Mouse (Mus musculus): ENCODE measurements around the gene Pax6. TPM values are rescaled to one million over a fixed set of nuclear protein-coding genes. Genes with fewer than 3 reads are reported as not detected.

Pax6 gene
- total RNA-seq, 2 experiments from 2014 or later, result not detected

DNA sequence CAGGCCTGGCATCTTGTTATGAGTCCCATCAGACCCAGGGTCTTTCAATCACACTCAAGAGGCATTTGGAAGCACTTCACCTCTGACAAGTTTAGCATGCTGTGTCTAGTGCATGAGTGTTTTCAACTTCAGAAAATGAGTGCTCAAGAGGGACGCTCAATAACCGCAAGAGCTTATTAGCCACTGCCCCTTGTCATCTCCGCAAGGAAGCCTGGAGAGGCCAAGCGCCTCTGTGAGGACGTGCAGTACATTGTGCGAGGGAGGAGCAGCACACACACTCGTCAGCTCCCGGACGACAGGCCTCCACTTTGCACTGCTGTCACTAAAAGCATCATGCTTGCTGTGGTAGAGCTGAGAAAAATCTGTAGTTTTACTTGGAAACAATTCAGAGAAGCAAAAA lies 58.0 kb downstream of the Pax6 start:
- no peak for DNase-seq

DNA sequence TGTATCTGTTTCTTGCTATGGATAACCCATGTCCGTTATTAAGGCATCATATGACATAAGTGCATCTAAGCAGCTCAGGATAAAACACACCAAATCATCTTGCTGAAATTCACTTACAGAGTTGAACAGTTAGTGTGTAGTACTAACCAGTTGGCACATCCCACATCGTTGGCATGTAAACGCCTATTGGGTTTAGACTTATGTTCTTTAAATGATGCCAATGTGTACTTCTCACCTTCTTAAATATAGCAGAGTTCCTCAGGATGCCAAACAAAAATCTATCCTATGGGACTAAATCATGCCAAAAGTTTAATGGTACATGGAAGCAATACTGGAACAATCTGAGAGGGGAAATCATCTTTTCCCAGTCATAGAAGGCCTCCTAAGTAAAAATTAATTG lies 62.0 kb downstream of the Pax6 start:
- no peak for DNase-seq

DNA sequence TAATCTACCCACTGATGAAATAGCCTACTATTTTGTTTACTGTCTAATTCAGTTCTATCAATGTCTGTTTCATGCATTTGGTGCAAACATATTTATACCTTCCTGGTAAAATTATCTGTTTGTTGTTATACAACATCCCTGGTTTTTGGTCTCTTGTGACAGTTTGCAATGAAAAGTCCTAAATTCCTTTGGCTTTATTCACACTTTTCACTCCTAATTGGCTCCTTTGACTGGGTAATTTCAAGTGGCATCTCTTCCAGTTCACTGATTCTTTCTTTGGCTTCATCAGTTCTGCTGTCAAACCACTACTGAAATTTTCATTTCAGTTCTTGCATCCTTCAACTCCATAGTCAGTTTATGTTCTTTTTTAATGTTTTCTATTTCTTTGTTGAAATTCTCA lies 67.5 kb downstream of the Pax6 start:
- DNase-seq, result no peak

DNA sequence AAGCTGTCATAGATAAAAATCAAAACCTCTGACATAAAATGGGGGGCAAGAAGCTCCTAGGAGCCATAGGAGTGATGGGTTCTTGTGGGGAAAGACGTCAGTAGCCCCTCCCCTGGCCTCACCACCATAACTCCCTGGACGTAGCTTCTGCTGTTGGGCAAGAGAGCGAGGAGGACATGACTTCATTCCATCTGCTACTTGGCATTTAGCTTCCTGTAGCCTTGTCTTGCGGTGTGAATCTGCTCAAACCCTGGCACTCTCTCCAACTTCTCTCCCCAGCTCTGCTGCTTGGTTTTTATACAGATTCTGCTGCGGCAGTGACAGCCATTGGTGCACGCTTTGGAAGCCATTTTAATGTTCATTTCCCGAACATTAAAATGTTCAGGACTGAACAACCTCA lies 78.2 kb downstream of the Pax6 start:
- no peak for DNase-seq

Other genes with a start within 250 kb of the Pax6 start
- gene Elp4, start 235.7 kb downstream of the Pax6 start, total RNA-seq (2021), result 10 to 100 TPM; 12.5 to 14.1 TPM
- gene Immp1l, start 235.7 kb downstream of the Pax6 start, total RNA-seq (2021), result 10 to 100 TPM; 47.6 to 48.1 TPM

Data from gastrocnemius, postnatal 10 days (tissue).